Mouse (Mus musculus) forebrain, postnatal 0 days (tissue): ENCODE measurements around the gene Gabrb3. TPM values are rescaled to one million over a fixed set of nuclear protein-coding genes. Genes with fewer than 3 reads are reported as not detected.
A peak's percentile ranks its signal among the peaks of the same experiment; 100 is the strongest.

Experiments
- ATAC-seq: fragments of 200-750 bp; cut with Nextera tagmentation; 2 replicates; pipeline ENCODE4 v1.8.0; 2017; ENCODE audit warnings: mild to moderate bottlenecking, moderate library complexity
- DNase-seq: peaks from one replicate; pipeline ENCODE4 v3.0.0-alpha.2; 2015
- H3K27ac ChIP-seq: fragments of 300-500 bp; sonication (generic); 2 replicates; pipeline ENCODE4 v1.5.1; 2014; ENCODE audit warnings: low read depth, mild to moderate bottlenecking, antibody characterized with exemption, low read length, moderate library complexity, mixed read lengths
- H3K27me3 ChIP-seq: fragments of 300-500 bp; sonication (generic); 2 replicates; pipeline ENCODE4 v1.6.1; 2014; ENCODE audit warnings: mild to moderate bottlenecking, low read length, mixed read lengths; ENCODE audit not compliant: insufficient read depth
- H3K36me3 ChIP-seq: fragments of 300-500 bp; sonication (generic); 2 replicates; pipeline ENCODE4 v1.6.1; 2014; ENCODE audit warnings: mild to moderate bottlenecking, moderate library complexity; ENCODE audit not compliant: insufficient read depth
- H3K4me1 ChIP-seq: fragments of 300-500 bp; sonication (generic); 2 replicates; pipeline ENCODE4 v1.6.1; 2014; ENCODE audit warnings: antibody characterized with exemption; ENCODE audit not compliant: insufficient read depth
- H3K4me2 ChIP-seq: fragments of 300-500 bp; sonication (generic); 2 replicates; pipeline ENCODE4 v1.6.1; 2014; ENCODE audit warnings: low read depth, mild to moderate bottlenecking, moderate library complexity
- H3K4me3 ChIP-seq: fragments of 300-500 bp; sonication (generic); 2 replicates; pipeline ENCODE4 v1.5.1; 2014; ENCODE audit warnings: low read depth, low read length, mixed read lengths
- H3K9ac ChIP-seq: fragments of 300-500 bp; sonication (generic); 2 replicates; pipeline ENCODE4 v1.6.1; 2014; ENCODE audit warnings: mild to moderate bottlenecking
- H3K9me3 ChIP-seq: fragments of 300-500 bp; sonication (generic); 2 replicates; pipeline ENCODE4 v1.6.1; 2016; ENCODE audit warnings: low read length
- CTCF ChIP-seq: sonication (generic); IDR thresholded peaks from 2 replicates; pipeline ENCODE4 v1.5.1; 2016; ENCODE audit warnings: antibody characterized with exemption, control low read depth, low read depth
- WGBS: fragments of 180-500 bp; shearing (Covaris S2); extraction: QIAGEN DNeasy Blood & Tissue Kit; methylation state at CpG from one replicate; pipeline ENCODE4 v1.1.7; 2014; 5-methylcytosine and 5-hydroxymethylcytosine counted together
- polyA plus RNA-seq: library from polyadenylated mRNA; unstranded; fragments of >200 nt; fragmentation: Nextera tagmentation; extraction: Ambion mirVana; gene quantifications from 2 replicates; pipeline ENCODE4 v1.2.1, GENCODE M21; 2015
- total RNA-seq: library from RNA; depleted of rRNA; stranded (reverse); fragments of >200 nt; gene quantifications from 2 replicates; pipeline ENCODE4 v1.2.3, GENCODE M21; 2014

Gabrb3 gene
- total and polyA plus RNA-seq, 2 experiments from 2014 or later = 51.2 to 198 TPM

DNA sequence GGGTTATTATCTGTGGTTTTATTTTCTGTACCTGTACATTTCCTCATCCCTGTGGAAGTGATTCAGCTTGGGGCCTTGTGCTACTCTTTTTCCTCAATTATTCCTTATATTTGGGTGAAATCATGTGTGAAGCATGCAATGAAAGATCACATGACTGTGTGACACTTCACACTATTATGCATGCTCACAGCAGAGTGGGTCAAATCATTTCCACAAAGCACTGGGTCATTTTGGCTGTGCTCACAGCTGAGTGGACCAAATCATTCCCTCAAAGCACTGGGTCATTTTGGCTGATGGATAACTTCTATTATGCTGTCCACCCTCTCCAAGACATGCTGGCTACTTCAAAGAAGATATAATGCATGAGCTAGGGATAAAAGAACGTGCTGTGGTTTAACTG is 6.6 kb upstream of the Gabrb3 start:
- Histone ChIP-seq H3K4me3 (no peak overlapping the region), H3K27ac (no peak overlapping the region), H3K9ac (no peak overlapping the region), H3K9me3 (no peaks in the 10 kb centered on the region), H3K27me3 (no peaks in the 10 kb centered on the region), H3K4me1 (no peaks in the 10 kb centered on the region), H3K4me2 (no peak overlapping the region), H3K36me3 (no peaks in the 10 kb centered on the region; the same call in 1 of the 2 replicates)
- 40% methylated on average over 1 of the region's 1 CpGs for WGBS
- no peak for TF ChIP-seq CTCF
- ATAC-seq (no peak), DNase-seq (no peak)

DNA sequence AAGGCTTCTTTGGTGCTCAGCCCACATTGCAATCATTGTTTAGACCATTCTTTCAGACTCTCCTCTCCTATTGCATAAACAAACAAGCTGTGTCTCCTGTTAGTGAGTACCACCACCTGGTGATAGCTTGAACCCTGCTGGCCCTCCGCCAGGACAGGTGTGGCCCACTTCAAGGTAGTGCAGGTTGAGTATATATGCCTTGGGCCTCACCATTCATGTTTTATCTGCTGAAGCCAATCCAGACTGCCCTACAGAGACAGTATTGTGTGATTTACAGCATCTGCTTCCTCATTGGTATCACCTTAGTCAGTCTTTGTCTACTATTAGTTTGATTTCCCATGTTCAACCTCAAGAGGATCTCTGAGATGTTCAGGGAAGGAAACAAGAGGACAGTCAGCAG is 1.6 kb downstream of the Gabrb3 start:
- ATAC-seq (no peak), DNase-seq (no peak)
- Histone ChIP-seq H3K4me3 (no peak overlapping the region), H3K27ac (no peak overlapping the region), H3K9me3 (no peaks in the 10 kb centered on the region), H3K27me3 (no peaks in the 10 kb centered on the region), H3K36me3 (no peaks in the 10 kb centered on the region), H3K4me1 (no peaks in the 10 kb centered on the region), H3K4me2 (no peak overlapping the region), H3K9ac (no peak overlapping the region)
- no peak for TF ChIP-seq CTCF
- WGBS = 93% methylated on average over 1 of the region's 1 CpGs

DNA sequence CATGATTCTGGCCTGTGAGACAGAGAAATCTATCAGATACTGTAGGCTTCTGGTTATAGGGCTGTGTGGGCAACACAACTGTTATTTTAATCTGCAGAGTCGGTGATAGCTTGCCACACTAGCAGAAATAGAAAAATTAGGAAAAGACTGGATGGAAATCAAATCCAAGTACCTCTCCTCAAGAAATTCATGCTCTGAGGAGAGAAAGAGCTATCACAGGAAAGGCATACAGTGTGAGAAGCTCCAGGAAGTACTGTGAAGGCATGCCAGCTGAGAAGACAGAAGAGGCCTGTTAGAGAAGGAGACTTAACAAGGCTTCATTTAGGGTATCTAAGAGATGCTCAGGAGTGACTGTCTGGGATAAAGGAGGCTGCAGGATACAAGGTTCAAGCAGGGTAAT is 3.2 kb downstream of the Gabrb3 start:
- no peak overlapping the region for H3K27ac ChIP-seq
- DNase-seq (no peak), ATAC-seq (no peak)
- no peaks in the 10 kb centered on the region for H3K9me3 ChIP-seq
- H3K9ac ChIP-seq = no peak overlapping the region
- no peak overlapping the region for H3K4me3 ChIP-seq
- TF ChIP-seq CTCF = no peak
- H3K4me2 ChIP-seq = no peak overlapping the region
- WGBS = 95% methylated on average over 1 of the region's 1 CpGs
- no peaks in the 10 kb centered on the region for H3K4me1 ChIP-seq
- no peaks in the 10 kb centered on the region for H3K27me3 ChIP-seq
- H3K36me3 ChIP-seq = no peaks in the 10 kb centered on the region

DNA sequence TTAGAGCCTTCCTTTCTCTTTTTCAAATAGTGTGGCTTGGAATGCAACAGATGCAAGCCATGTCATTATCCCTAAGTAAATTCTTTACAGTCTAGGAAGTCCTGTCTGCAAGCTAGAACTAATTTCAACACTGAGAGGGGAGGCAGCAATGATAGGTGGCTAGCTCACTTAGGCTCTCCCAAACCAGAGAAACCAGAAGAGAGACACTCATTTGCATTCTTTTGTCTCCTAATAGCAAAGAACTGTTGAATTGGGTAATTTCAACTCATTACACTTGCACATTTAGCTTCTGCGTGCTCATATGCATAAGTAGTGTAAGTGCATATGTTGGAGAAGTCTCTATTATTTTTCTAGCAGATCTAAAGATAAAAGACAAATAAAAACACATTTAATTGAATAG is 28.7 kb downstream of the Gabrb3 start:
- Histone ChIP-seq H3K4me2 (no peak overlapping the region), H3K9me3 (no peaks in the 10 kb centered on the region), H3K27ac (no peak overlapping the region), H3K36me3 (no peaks in the 10 kb centered on the region), H3K4me3 (no peak overlapping the region), H3K4me1 (no peaks in the 10 kb centered on the region), H3K27me3 (no peaks in the 10 kb centered on the region), H3K9ac (no peak overlapping the region)
- no peak for TF ChIP-seq CTCF
- ATAC-seq (peak; percentile 58; the same call in 1 of the 2 replicates), DNase-seq (no peak)
- 28% methylated on average over 1 of the region's 1 CpGs for WGBS

DNA sequence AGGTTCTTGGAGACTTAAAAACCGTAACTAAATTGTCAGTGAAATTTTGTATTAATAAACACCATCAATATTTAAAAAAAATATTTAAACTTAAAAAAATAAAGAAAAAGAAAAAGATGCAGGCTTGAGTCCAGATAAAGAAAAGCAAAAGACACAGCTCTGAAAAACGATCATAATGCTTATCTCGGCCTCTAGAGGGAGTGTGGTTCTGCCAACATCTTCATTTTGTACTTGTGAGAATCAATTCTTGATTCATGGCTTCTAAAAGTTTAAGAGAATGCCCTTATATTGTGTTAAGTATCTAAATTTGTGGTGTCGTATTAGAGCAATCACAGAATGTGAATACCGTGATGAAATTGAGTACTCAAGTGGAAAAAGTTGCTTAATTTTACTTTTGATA is 40.9 kb downstream of the Gabrb3 start:
- DNase-seq = peak; percentile 1
- H3K4me1 ChIP-seq = no peaks in the 10 kb centered on the region
- WGBS = 68% methylated on average over 5 of the region's 5 CpGs

DNA sequence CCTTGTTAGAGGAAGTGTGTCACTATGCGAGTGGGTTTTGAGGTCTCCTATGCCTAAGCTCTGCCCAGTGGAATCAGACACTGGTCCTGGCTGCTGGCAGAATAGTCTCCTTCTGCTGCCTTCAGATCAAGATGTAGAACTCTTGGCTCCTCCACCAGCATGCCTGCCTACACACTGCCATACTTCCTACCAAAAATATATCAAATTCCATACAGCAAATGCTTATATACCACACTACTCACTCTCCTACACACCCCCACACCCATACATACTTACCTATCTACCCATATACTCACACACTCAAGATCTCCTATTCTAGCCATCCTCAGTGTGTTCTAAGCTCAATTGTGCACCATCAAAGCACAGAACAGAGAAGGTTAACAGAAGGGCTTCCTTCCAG is 51.8 kb downstream of the Gabrb3 start:
- no peak for TF ChIP-seq CTCF
- Histone ChIP-seq H3K4me3 (no peak overlapping the region), H3K4me2 (no peak overlapping the region), H3K4me1 (no peaks in the 10 kb centered on the region), H3K36me3 (no peaks in the 10 kb centered on the region), H3K9ac (no peak overlapping the region), H3K9me3 (no peaks in the 10 kb centered on the region), H3K27ac (no peak overlapping the region), H3K27me3 (no peaks in the 10 kb centered on the region)
- ATAC-seq (no peak), DNase-seq (no peak)
- 90% methylated on average over 1 of the region's 1 CpGs for WGBS

More for the DNA sequence above, 40.9 kb downstream of the Gabrb3 start:
- no peak for ATAC-seq
- Histone ChIP-seq H3K9me3 (no peaks in the 10 kb centered on the region), H3K9ac (no peak overlapping the region), H3K27me3 (no peaks in the 10 kb centered on the region), H3K4me2 (no peak overlapping the region), H3K27ac (no peak overlapping the region), H3K4me3 (no peak overlapping the region), H3K36me3 (no peaks in the 10 kb centered on the region)
- TF ChIP-seq CTCF = peak; percentile 51

DNA sequence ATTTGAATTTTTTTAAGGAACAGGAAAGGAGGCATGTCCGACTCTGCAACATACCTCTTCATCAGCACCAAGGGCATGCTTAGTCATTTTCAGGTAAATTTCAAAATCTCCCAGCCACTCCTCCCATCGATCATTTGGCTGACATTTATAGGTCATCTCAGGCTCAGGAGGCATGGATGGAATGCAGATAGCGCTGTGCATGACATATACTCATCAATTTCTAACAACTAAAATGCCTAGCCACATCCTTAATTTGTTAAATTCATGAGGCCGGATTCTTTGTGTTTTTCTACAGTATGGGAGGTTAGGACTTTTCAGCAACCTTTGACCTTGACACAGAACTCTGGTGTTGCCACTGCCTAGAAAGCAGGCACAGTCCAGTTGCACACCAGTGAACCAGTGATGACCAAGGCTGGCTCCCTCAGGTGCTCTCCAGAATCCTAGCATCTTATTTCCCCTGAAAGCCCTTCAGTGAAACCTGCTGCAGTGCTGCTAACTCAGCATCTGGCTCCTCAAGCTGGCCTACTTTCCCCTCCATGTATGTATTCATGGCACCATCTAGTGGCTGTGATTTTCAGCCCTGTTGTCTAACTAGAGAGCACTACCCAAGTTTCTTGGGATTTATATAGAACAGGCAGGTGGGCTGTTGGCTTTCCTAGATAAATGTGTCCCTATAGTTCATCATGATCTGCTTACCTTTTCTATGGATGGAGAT is 54.5 kb downstream of the Gabrb3 start:
- Histone ChIP-seq H3K4me1 (no peaks in the 10 kb centered on the region), H3K36me3 (no peaks in the 10 kb centered on the region), H3K4me2 (no peak overlapping the region), H3K27ac (no peak overlapping the region), H3K9ac (no peak overlapping the region), H3K9me3 (no peaks in the 10 kb centered on the region), H3K27me3 (no peaks in the 10 kb centered on the region), H3K4me3 (no peak overlapping the region)
- DNase-seq = peak; percentile 90
- 86% methylated on average over 4 of the region's 4 CpGs for WGBS
- peak; percentile 95 for ATAC-seq
- peak; percentile 90 for TF ChIP-seq CTCF
